Mouse (Mus musculus) spleen, postnatal 36 days (tissue): Measurements from ENCODE around the gene Scube1.

Experiments
- DNase-seq, 2 experiments: peaks; one replicate each; pipeline ENCODE4 v3.0.0; 2022; ENCODE audit warnings: low spot score in 2 of 2, mixed read lengths in 1 of 2

Gene Scube1

GRCm38 (mm10) chr15:83595364-83595711, 129.5 kb downstream of the Scube1 start:
- DNase-seq = no peak

GRCm38 (mm10) chr15:83594513-83595363, 130.1 kb downstream of the Scube1 start, which contains the start of gene Ttll12:
Gene Ttll12, minus strand, starts transcription at chr15:83595157.
- DNase-seq = peak; percentile 81 to 90

- no peak for DNase-seq
Observed at GRCm38 (mm10) chr15:83593702-83594512, 130.9 kb downstream of the Scube1 start.

DNA sequence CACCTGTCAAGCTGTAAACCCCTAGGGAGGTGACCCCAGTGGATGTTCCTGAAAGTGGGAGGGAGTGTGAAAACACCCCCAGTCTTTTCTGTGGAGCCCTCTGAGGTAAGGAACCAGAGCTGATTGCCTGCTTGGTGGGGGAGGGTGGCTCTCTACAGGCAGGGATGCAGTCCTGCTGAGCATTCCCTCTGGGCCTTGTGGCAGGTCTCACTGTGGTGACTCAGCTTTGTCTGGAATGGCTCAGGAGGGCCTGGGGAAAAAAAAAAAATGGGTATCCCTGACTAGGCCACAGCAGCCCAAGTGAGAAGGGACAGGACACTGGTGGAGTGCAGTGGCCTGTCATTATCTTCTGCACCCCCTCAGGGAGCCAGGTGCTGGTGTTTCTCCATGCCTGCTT, 131.6 kb downstream of the Scube1 start:
- no peak for DNase-seq

GRCm38 (mm10) chr15:83592260-83593188, 132.3 kb downstream of the Scube1 start:
- peak; percentile 43 to 67 for DNase-seq

- no peak for DNase-seq
Observed at GRCm38 (mm10) chr15:83591758-83592157, 133.1 kb downstream of the Scube1 start.

DNA sequence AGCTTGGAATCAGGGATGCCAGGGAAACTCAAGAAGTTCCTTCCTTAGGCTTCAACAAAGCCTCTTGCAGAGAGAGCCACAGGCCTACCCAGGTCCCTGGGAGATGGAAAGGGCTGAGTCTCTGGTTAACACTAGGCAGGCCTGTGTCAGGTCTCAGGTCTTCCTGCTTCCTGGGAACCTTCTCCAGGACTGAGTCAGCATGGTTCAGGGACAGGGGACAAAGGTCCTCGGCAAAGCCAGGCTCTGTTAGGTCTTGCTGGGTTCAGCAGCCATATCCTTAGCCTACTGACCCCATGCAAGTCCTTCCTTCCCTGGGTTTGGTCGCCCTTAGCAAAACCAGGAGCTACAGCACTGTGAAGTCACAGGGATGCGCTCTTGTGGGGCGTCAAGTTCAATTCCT, 134.0 kb downstream of the Scube1 start:
- DNase-seq = no peak

DNA sequence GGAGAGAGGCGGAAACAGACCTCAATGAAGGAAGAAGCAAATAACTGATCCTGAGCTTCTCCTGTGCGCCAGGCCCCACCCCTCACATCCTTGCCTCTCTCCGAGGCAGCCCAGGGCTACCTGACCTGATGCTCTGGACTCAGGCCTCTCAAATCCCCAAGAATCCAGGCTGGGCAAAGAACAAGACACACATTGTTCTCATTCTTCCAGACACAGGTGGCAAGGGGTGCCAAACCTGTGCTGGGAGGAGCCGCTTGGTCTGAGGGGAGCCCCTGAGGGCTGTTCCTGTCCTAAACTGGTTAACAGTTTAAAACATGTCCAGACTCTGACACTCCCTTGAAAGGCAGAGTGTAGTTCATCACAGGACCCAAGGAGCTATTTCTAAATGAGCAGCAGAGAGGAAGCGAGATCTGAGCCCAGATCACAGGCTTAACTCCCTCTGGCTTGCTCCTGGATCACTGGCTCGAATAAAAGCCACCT, 140.0 kb downstream of the Scube1 start:
- no peak for DNase-seq

DNA sequence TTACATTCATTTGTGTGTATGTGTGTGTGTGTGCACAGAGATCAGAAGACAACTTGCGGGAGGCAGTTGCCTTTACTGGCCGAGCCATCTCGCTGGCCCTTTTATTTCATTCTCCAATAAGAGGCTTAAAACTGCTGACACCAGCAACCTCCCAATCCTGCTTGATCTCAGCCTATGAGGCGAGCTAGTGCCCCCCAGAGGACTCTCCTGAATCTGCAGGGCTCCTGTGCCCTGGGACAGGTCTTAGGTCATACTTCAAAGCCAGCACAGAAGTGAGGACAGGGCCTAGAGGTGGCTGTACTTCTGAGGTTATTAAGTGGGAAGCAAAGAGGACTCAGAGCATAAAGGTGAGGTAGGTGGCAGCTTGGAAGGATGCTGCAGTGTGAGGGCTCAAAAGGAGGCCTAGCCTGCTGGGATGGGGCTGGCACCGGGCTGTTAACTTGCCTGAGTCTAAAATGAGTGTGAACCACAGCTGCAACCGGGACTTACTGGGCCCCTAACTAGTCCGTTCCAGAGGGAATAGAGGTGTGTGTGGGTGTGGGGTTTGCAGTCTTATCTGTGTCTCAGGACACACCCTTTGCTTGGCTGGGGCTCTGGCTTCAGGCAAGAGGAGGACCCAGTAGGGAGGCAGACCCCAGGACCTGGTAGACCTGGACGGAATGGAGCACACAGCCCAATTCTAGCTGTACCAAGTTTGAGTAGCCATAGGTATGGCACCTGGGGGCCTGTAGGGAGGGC, 141.2 kb downstream of the Scube1 start:
- DNase-seq = peak in 1 of 2 experiments; percentile 48

DNA sequence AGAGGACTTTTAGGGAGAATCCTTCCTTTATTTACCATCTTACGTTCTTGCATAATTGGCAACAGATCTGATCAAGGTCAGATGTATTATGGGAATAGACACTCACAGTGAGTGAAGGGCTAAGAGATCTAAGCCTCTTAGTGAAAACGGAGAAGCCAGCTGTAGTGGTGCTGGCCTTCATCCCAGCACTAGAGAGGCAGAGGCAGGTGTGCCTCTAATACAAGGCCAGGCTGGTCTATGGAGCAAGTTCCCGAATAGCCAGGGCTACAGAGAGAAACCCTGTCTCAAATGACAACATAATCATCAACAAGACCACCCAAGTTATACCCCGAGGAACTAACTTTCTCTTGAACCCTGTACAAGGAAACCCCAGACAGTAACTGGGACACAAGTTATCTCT, 141.9 kb downstream of the Scube1 start:
- DNase-seq = no peak

DNA sequence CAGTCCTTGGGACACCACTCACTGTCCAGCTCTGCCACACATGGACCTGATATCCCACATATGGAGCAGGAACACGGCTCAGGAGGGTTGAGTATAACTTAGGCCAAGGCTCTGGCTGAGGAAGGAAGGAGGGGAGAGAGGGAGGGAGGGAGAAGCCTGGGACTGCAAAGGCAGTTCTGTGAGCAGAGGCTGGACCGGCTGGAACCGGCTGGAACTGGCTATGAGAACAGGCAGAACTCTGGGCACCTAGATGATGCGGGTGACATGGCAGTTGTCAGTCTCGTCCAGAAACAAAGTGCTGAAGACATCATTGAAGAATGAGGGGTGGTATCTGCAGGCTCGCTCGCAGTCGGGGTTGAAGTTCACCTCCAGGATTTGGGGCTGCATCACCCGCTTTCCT, 148.2 kb downstream of the Scube1 start:
- no peak for DNase-seq

DNA sequence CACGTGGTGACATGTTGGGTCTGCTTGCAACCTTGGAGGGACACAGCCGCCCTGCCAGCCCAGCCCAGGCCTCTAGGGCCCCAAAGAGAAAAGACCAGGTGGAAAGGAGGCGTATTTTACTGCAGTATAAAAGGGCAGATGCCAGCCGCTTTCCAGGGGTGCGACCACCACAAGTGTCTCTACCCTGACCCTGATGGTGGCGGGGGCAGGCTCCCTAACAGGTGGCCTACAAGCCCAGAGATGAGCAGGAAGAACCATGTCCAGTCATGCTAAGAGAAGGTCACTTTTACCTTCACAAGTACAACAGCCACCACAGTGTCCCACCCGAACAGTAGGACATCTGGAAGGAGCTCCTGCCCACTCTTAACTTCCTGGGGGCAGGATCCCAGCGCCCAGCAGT, 149.3 kb downstream of the Scube1 start:
- DNase-seq = no peak

GRCm38 (mm10) chr15:83574731-83575351, 150.0 kb downstream of the Scube1 start:
- DNase-seq = no peak

- no peak for DNase-seq
Observed at GRCm38 (mm10) chr15:83573606-83574005, 151.2 kb downstream of the Scube1 start.

DNA sequence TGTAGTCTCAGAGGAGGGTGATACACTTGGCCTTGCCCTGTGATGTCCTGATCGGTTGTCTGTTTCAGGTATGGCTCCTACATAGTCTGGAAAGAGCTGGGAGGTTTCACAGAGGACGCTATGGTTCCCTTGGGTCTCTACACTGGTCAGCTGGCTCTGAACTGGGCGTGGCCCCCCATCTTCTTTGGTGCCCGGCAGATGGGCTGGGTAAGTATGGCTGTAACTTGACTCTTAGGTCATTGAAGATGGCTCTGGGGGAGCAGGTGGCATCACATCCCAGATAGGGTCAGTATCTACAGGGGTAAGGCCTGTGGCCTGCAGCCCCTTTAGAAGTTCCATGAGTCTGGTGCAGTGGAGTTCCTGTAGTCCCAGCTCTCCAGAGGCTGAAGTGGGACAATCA, 152.7 kb downstream of the Scube1 start:
- no peak for DNase-seq

DNA sequence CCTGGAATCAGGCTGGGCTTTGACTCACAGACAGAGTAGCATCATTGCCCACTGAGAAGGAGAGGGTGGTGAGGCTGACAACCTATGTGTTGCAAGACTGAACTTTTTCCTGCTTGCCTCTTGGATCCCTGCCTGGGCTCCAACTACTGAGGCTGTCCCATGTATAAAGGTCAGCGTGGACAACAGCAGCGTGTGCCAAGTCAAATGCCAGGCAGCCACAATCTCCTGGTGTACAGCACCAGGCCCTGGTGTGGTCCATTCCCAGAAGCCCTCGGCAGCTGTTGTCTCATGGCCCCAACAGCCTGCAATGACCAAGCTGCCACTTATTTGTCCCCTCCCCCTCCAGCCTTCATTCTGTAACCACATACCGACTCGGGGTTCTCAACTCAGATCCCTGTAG, 153.2 kb downstream of the Scube1 start:
- no peak for DNase-seq

- DNase-seq = no peak
Observed at GRCm38 (mm10) chr15:83570641-83571040, 154.2 kb downstream of the Scube1 start.

DNA sequence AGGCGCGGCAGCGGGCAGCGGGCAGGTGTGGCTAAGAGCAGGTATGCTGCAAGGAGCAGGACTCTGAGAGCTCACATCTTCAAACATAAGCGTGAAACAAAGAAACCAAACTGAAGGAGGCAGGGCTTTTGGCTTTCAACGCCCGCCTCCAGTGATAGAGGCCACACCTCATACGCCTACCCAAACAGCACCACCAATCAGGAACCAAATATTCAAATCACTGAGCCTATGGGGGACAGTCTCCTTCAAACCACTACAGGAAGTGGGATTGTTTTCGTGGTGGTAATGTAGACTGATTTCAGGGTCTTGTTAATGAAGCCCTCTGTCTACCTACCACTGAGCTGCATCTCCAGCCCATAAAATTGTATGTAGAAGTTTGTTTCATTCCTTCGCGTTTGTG, 155.1 kb downstream of the Scube1 start:
- DNase-seq = no peak

DNA sequence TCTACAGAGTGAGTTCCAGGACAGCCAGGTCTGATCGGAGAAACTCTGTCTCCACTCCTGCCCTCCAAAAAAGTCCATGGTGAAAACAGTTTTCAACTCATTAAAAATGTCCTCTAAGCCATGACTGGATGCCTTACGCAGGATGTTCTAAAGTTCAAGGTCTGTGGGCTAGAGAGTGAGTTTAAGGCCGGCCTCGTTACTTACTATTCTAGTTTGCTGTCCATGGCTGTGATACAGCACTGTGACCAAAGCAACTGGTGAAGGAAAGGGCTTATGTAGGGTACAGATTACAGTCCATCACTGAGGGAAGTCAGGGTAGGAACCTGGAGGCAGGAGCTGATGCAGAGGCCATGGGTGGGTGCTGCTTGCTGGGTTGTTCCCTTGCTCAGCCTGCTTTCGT, 156.3 kb downstream of the Scube1 start:
- no peak for DNase-seq

DNA sequence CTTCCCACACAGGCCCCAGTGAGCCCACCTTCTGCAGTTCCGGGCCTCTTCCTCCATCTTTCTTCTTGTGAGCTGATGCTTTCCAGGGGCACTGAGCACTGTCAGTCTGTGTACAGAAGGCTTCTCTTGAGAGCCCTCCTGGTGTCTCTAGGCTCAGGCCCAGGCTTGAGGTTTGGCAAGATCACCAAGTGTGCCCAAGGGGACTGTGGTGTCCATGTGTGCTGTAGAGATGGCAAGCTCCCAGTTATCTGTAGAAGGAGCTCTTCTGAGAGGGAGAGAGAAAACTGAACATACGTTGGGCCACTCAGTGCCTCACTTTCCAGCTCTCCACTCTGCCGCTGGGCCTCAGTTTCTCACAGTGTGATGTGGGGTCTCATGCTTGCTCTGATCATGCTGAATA, 157.1 kb downstream of the Scube1 start:
- no peak for DNase-seq

- DNase-seq = no peak
Observed at GRCm38 (mm10) chr15:83566006-83566405, 158.8 kb downstream of the Scube1 start.
